Mouse (Mus musculus) kidney, embryonic 14.5 days (tissue): Measurements from ENCODE around the gene Fam57b. TPM values are rescaled to one million over a fixed set of nuclear protein-coding genes. Genes with fewer than 3 reads are reported as not detected.

Experiments
- ATAC-seq: fragments of 200-750 bp; cut with Nextera tagmentation; 2 replicates; pipeline ENCODE4 v1.8.0; 2017; ENCODE audit warnings: moderate number of reproducible peaks, mild to moderate bottlenecking, moderate TSS enrichment, moderate library complexity; ENCODE audit not compliant: low FRiP score, low TSS enrichment
- H3K27ac ChIP-seq: fragments of 300-500 bp; sonication (generic); 2 replicates; pipeline ENCODE4 v1.5.1; 2014; ENCODE audit warnings: low read depth, mild to moderate bottlenecking, low read length, moderate library complexity, mixed read lengths
- H3K27me3 ChIP-seq: fragments of 300-500 bp; sonication (generic); 2 replicates; pipeline ENCODE4 v1.6.1; 2014; ENCODE audit warnings: mild to moderate bottlenecking, low read length; ENCODE audit not compliant: control insufficient read depth, insufficient read depth
- H3K36me3 ChIP-seq: fragments of 300-500 bp; sonication (generic); 2 replicates; pipeline ENCODE4 v1.6.1; 2014; ENCODE audit warnings: low read length, mixed read lengths; ENCODE audit not compliant: control insufficient read depth, insufficient read depth
- H3K4me1 ChIP-seq: fragments of 300-500 bp; sonication (generic); 2 replicates; pipeline ENCODE4 v1.6.1; 2014; ENCODE audit warnings: low read length, mixed read lengths; ENCODE audit not compliant: control insufficient read depth, insufficient read depth
- H3K4me2 ChIP-seq: fragments of 300-500 bp; sonication (generic); replicated peaks from 2 replicates; pipeline ENCODE4 v1.6.1; 2014; ENCODE audit warnings: low read depth, mild to moderate bottlenecking, low read length
- H3K4me3 ChIP-seq: fragments of 300-500 bp; sonication (generic); 2 replicates; pipeline ENCODE4 v1.5.1; 2014; ENCODE audit warnings: mild to moderate bottlenecking, low read length
- H3K9ac ChIP-seq: fragments of 300-500 bp; sonication (generic); 2 replicates; pipeline ENCODE4 v1.6.1; 2014; ENCODE audit warnings: low read depth, mild to moderate bottlenecking, low read length, moderate library complexity
- H3K9me3 ChIP-seq: fragments of 300-500 bp; sonication (generic); 2 replicates; pipeline ENCODE4 v1.6.1; 2016; ENCODE audit warnings: low read length; ENCODE audit not compliant: control insufficient read depth
- WGBS: fragments of 180-500 bp; shearing (Covaris S2); extraction: QIAGEN DNeasy Blood & Tissue Kit; methylation state at CpG from one replicate; pipeline ENCODE4 v1.1.7; 2014; 5-methylcytosine and 5-hydroxymethylcytosine counted together
- polyA plus RNA-seq: library from polyadenylated mRNA; unstranded; fragments of >200 nt; fragmentation: Nextera tagmentation; extraction: Ambion mirVana; gene quantifications from 2 replicates; pipeline ENCODE4 v1.2.1, GENCODE M21; 2014

Gene Fam57b
- polyA plus RNA-seq, result 0.15 TPM in 1 of 2 replicates, not detected in the other

DNA sequence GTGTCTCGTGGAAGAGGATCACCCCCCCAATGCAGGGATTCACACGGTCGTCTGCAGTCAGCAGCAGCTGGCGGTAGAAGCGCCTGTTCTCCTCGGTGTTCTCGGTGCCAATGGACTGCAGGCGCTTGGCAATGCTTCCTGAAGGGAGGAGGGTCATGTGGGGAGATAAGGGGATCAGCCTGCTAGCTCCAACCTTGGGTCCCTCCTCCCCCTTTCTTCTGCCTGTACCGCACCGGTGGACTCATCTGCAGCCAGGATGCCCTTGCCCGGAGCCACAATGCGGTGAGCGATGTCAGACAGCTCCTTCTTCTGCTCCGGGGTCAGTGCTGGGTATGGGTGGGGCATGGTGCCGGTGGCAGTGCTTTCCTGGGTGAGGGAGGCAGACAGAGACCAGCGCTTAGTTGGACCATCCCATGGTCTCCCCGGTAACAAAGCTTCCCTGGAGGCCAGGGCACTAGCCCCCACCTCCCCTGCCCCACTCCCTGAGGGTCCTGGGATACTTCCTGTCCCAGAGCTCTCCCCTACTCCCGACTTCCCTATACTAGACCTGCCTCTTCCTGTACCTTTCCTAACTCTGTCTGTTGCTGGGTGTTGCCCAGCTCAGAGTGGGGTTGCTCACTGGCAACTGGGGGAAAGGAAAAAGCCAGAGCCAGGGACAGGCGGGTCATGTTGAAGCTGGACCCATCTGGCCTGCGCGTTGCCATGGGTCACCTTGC lies at the start of gene Fam57b:
TSS of gene Fam57b (plus strand) at position 258 of the 716 bp plus-strand sequence.
- Histone ChIP-seq H3K4me2 (peak within 1 kb of the TSS; percentile 73), H3K4me3 (peak within 1 kb of the TSS; percentile 92), H3K27me3 (no peaks in the 10 kb centered on the region), H3K4me1 (peaks cover 17% of the 10 kb centered on the region), H3K36me3 (peaks cover 40% of the 10 kb centered on the region), H3K9me3 (no peaks in the 10 kb centered on the region), H3K9ac (peak within 1 kb of the TSS; percentile 90), H3K27ac (peak within 1 kb of the TSS; percentile 93)
- ATAC-seq, result no peak
- 31% methylated on average over 21 of the region's 21 CpGs for WGBS

DNA sequence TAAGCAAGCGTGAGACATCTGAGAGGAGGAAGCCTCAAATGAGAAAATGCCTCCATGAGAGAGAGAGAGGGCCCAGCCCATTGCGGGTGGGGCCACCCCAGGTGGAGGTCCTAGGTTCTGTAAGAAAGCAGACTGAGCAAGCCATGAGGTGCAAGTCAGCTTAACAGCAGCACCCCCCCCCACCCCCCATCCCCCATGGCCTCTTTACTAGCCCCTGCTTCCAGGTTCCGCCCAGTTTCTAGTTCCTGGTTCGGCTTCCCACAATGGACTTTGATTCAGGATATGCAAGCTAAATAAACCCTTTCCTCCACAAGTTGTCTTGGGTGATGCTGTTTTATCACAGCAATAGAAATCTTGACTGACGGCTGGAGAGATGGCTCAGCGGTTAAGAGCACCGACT lies 48.6 kb upstream of the Fam57b start:
- Histone ChIP-seq H3K4me2 (no peak overlapping the region), H3K9ac (no peak overlapping the region), H3K4me3 (no peak overlapping the region), H3K27me3 (no peaks in the 10 kb centered on the region), H3K27ac (no peak overlapping the region), H3K36me3 (no peaks in the 10 kb centered on the region), H3K9me3 (0 out of 2 replicates have a peak, but pooled peaks cover 3% of the 10 kb centered on the region), H3K4me1 (no peaks in the 10 kb centered on the region)
- 72% methylated on average over 7 of the region's 7 CpGs for WGBS
- ATAC-seq, result no peak

DNA sequence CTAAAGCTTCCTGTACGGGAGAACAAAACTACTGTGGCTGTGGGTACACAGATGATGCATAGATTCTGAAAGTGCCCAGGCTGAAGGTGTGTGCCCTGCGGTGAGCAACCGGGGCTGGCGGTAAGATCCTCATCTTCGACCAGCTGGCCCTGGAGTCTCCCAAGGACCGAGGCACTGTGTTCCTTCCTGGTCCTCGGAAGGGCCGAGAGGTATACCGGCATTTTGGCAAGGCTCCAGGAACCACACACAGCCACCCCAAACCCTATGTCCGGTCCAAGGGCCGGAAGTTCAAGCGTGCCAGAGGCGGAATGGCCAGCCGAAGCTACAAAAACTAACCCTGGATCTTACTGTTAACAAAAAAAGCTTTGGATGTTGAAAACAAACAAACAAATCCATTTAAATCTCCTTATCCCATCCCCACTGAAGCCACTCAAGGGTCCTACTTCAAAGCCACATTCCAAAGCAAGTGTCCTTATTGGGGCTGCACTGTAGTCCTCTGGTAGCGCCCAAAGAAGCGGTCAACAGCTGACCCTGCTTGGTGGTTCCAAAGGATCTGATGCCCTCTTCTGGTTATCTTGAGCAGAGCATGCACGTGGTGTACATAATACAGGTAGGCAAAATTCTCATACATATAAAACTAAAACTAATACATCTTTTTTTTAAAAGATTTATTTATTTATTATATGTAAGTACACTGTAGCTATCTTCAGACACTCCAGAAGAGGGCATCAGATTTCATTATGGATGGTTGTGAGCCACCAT lies 47.7 kb upstream of the Fam57b start:
- ATAC-seq, result no peak

DNA sequence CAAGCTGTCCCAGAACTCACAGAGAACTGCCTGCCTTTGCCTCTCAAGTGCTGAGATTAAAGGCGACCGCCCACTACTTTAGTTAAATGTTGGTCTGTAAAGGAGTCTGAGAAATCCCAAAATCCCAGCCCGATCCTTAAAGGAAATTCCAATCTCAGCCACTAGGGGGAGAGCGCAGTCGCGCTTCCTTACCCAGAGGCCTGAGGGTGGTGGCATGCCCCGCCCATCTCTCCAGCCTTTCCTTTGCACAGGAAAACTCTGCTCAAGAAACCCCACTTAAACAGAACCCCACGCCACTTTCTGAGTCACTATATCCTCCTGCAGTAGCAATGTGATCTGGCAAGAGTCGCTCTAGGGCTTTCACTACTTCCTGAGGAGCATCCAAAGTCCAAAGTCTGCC lies 42.6 kb upstream of the Fam57b start:
- Histone ChIP-seq H3K9me3 (0 out of 2 replicates have a peak, but pooled peaks cover 3% of the 10 kb centered on the region), H3K36me3 (no peaks in the 10 kb centered on the region), H3K4me3 (no peak overlapping the region), H3K4me1 (0 out of 2 replicates have a peak, but pooled peaks cover 8% of the 10 kb centered on the region), H3K27me3 (no peaks in the 10 kb centered on the region), H3K27ac (no peak overlapping the region), H3K9ac (peak overlapping the region; percentile 28; the same call in 1 of the 2 replicates), H3K4me2 (no peak overlapping the region; the same call in 1 of the 2 replicates)
- peak; percentile 61 for ATAC-seq
- WGBS, result 1% methylated on average over 9 of the region's 9 CpGs

More for the DNA sequence above, 47.7 kb upstream of the Fam57b start:
- no peak overlapping the region for H3K9ac ChIP-seq
- no peaks in the 10 kb centered on the region for H3K27me3 ChIP-seq
- 0 out of 2 replicates have a peak, but pooled peaks cover 3% of the 10 kb centered on the region for H3K4me1 ChIP-seq
- WGBS, result 96% methylated on average over 17 of the region's 17 CpGs
- no peak overlapping the region for H3K4me3 ChIP-seq
- no peak overlapping the region for H3K4me2 ChIP-seq
- H3K27ac ChIP-seq, result no peak overlapping the region
- H3K36me3 ChIP-seq, result no peaks in the 10 kb centered on the region
- 0 out of 2 replicates have a peak, but pooled peaks cover 3% of the 10 kb centered on the region for H3K9me3 ChIP-seq

DNA sequence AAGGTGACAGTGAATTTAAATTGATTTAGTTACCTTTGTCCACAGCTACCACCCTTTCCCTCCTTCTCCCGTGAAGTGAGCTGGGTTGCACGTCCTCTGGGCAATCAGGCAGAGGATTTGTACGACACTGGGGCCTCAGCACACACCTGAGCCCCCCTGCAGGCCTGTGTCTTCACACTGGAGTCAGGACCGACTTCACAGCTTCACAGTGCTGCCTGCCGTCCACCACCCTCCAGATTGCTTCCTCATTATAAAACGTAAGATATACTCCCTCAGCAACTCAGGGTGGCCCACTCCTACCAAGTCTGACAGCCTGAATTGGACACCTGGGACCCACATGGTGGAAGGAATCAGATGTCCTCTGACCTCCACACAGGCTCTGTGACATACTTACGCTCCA lies 38.9 kb upstream of the Fam57b start:
- no peak for ATAC-seq
- 65% methylated on average over 7 of the region's 7 CpGs for WGBS
- no peaks in the 10 kb centered on the region for H3K27me3 ChIP-seq
- H3K4me1 ChIP-seq, result peaks cover 24% of the 10 kb centered on the region; the same call in 1 of the 2 replicates
- no peaks in the 10 kb centered on the region for H3K9me3 ChIP-seq
- H3K27ac ChIP-seq, result no peak overlapping the region
- peaks cover 22% of the 10 kb centered on the region for H3K36me3 ChIP-seq
- H3K9ac ChIP-seq, result no peak overlapping the region
- no peak overlapping the region for H3K4me3 ChIP-seq
- no peak overlapping the region for H3K4me2 ChIP-seq

DNA sequence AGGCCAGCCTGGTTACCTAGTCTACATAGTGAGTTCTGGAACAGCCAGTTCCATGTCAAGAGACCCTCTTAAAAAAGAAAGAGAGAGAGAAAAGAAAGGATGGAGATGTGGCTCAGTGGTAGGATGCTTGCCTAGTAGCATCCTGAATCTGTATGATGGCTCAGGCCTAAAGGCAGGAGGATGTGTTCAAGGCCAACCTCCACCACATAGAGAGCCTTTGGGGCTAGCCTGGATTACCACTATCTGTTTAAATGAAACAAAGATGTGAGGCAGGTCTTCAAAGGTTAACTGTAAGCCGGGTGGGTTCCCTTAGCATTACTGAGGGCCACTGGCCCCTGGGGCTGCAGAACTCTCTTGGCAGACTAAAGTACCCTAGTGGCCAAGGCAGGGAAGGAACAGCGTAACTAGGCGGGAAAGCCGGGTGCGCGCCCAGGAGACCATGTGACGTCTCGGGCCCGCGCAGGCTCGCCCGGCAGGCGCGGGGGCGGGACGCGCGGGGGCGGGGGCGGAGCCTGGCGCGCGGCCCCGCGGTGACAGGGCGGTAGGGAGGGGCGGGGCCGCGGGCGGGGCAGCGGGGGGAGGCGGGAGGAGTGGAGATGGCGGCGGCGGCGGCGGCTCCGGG lies 38.3 kb upstream of the Fam57b start, which contains the start of gene Mapk3:
TSS of gene Mapk3 (plus strand) at position 552 of the 622 bp plus-strand sequence.
- Histone ChIP-seq H3K4me1 (peaks cover 24% of the 10 kb centered on the region; the same call in 1 of the 2 replicates), H3K4me3 (peak within 1 kb of the TSS; percentile 82), H3K36me3 (peaks cover 28% of the 10 kb centered on the region), H3K4me2 (peak within 1 kb of the TSS; percentile 71), H3K9me3 (no peaks in the 10 kb centered on the region), H3K27ac (peak within 1 kb of the TSS; percentile 95), H3K9ac (peak within 1 kb of the TSS; percentile 86), H3K27me3 (no peaks in the 10 kb centered on the region)
- 1% methylated on average over 27 of the region's 38 CpGs for WGBS
- peak; percentile 63 for ATAC-seq

DNA sequence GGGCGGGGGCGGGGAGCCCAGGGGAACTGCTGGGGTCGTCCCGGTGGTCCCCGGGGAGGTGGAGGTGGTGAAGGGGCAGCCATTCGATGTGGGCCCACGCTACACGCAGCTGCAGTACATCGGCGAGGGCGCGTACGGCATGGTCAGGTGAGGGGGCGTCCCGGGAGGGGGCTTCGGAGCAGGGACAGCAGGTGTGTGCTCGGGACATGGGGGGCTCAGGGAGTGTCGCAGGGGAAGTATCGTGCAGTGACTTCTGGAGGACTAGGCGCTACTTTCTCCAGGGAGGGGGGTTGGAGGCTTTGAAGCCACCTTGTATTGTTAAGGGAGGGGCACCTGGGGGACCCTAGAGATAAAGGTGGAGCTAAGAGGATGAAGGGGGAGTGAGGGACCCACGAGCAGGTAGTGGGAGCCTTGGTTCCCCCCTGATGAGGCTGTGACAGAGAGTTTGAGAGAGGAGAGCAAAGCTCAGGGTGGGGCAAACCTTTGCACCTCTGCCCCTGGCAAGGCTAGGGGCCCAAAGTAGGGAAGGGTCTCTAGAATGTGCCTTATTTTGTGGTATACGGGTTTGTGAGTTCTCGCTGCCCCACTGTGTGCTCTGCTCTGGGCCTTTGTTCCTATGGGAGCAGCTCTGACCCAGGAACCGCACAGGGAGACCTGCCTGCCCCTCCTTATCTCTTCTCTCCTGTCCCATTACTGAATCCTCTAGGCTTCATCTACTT lies 37.6 kb upstream of the Fam57b start:
- ATAC-seq, result peak; percentile 58
- H3K9me3 ChIP-seq, result no peaks in the 10 kb centered on the region
- peaks cover 35% of the 10 kb centered on the region for H3K36me3 ChIP-seq
- peak overlapping the region; percentile 71 for H3K4me2 ChIP-seq
- H3K4me3 ChIP-seq, result peak overlapping the region; percentile 82
- peak overlapping the region; percentile 86 for H3K9ac ChIP-seq
- H3K4me1 ChIP-seq, result peaks cover 21% of the 10 kb centered on the region; the same call in 1 of the 2 replicates
- WGBS, result under 1% methylated on average over 22 of the region's 24 CpGs
- peak overlapping the region; percentile 95 for H3K27ac ChIP-seq
- no peaks in the 10 kb centered on the region for H3K27me3 ChIP-seq

DNA sequence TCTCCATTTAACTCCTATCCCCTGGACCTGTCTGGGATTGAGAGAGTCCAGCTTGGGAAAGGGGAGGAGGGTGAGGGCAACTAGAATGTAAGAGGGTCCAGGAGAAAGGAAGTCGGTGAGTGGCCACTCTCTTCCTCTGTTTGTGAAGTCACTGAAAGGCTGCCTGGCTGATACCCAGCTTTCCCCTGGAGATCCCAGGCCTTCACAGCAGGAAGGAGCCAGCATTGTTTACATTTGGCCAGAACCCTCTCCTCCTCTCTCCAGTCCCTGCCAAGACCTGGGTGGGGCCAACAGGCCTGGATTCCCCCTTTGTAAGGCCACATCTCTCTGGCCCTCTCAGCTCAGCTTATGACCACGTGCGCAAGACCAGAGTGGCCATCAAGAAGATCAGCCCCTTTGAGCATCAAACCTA lies 37.1 kb upstream of the Fam57b start:
- H3K27ac ChIP-seq, result peak overlapping the region; percentile 95
- peaks cover 41% of the 10 kb centered on the region for H3K36me3 ChIP-seq
- peaks cover 16% of the 10 kb centered on the region; the same call in 1 of the 2 replicates for H3K4me1 ChIP-seq
- H3K9me3 ChIP-seq, result no peaks in the 10 kb centered on the region
- ATAC-seq, result peak; percentile 56
- H3K27me3 ChIP-seq, result no peaks in the 10 kb centered on the region
- peak overlapping the region; percentile 86 for H3K9ac ChIP-seq
- H3K4me2 ChIP-seq, result peak overlapping the region; percentile 71
- H3K4me3 ChIP-seq, result peak overlapping the region; percentile 82
- WGBS, result 15% methylated on average over 3 of the region's 3 CpGs
